Mouse (Mus musculus): ENCODE measurements around the gene Apbb2.

The Apbb2 gene

DNA sequence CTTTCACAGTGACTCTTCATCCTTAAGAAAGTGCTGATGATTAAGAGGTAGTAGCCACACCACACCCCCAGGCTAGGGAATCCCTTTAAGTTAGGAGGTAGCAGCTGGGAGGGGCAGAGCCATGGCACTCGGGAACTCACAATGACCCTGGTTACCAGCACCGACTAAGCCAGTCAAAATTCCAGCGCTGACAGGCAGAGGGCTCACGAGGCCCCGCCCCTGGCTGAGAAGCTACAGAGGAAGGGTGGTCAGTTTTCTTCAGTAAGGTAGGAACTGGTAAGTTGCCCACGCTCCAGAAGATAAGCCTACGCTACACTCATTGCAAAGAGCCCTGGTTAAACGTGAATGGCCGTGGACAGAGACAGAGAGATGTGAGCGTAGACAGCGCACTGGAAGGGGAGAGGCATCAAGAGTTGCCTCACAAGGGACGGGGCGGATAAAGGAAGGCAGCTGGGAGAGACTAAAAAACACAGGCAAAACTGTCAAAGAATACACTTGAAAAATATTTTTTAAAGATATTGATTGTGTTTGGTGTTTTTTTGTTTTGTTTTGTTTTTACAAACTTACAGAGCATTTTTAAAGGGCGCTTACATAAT, 100.1 kb downstream of the Apbb2 start:
- DNase-seq (ENCODE audit: low spot score in 2 of 2) = no peak

DNA sequence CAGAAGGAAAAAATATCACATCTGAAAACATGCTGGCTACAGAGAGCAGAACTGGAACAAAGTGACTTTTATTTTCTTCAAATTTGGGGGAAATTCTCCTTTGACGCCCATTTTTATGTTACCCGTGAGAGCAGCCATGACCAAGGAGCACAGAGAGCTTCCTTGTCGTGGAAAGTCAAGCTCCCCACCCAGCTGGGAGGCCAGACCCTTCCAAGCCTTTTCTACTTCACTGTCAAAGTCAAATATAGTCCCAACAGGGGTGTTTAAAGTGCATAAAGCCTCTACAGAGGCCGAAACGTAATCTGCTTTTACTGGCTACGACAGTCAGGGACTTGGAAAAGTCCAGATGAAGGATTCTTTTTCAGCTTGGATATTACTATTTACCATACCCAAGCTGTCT, 101.1 kb downstream of the Apbb2 start:
- DNase-seq (ENCODE audit: low spot score in 2 of 2) = no peak

DNA sequence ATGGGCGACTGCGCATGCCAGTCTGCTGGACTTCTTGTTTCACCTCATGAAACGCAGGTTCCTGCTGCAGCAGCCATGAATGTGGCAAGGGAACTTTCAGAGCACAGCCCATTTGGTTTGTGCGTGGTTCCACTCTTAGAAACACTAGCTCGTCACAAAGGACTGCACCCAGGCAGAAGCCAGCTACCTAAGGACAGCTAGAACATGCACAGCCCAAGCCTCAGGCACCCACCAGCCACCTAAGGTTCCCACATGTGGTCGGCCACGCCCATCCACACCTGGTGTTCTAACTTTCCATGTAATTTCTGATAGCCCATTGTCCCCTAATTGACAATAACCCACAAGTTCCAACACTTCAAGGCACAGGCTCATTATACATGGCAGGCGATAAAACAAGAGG, 102.3 kb downstream of the Apbb2 start:
- DNase-seq (ENCODE audit: low spot score in 2 of 2) = no peak

DNA sequence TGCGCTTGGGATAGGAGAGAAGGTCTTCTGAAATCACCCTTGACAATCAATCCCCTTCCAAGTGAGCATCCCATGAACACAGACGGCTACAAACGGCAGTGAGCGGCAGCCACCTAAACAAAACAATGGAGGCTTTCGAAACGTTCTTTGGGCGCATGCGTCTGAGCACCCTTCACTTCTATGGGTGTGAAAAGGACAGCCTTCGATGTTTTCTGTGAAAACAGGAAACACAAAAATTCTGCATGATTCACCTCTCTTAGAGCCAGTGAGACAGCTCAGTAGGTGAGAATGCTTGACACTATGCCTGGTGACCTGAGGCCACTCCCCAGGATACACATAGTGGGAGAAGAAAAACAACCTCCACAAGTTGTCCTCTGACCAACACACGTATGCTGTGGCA, 103.3 kb downstream of the Apbb2 start:
- no peak for DNase-seq (ENCODE audit: low spot score in 2 of 2)

DNA sequence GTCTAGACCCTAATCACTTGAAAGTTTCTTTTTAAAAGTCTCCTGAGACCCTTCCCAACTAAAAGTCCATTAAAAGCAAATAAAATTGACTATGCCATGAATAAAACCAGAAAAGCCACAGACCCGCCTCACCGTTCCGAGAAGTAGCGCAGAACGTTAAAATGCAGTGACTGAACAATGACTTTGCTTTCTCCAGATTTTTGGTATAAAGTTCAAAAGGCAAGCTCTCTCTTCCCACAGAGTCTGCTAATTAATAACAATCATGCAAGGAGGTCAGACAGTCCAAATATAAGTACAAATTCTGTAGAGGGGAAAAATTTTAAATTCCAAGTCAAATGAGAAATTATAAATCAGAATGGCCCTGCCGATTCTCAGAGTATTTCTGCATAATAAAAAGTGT, 103.9 kb downstream of the Apbb2 start:
- DNase-seq (ENCODE audit: low spot score in 2 of 2) = no peak

DNA sequence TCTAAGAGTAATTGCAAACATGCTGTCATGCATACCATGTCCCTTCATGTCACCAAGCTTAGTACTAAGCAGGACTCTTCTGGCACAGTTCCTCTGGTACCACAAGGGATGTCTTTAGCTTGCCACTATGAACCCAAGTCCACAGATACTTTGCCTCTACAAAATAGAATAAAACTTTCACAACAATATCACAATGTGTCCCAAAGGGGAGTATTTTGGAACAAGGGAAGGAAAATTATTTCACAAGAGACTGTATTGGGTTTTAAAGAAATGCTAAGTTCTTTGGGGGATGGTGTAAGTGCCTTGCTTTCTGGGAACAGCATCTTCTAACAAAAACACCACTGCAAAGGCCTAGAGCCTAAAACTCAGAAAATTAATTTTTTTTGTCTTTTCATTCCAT, 105.2 kb downstream of the Apbb2 start:
- no peak for DNase-seq (ENCODE audit: low spot score in 2 of 2)

DNA sequence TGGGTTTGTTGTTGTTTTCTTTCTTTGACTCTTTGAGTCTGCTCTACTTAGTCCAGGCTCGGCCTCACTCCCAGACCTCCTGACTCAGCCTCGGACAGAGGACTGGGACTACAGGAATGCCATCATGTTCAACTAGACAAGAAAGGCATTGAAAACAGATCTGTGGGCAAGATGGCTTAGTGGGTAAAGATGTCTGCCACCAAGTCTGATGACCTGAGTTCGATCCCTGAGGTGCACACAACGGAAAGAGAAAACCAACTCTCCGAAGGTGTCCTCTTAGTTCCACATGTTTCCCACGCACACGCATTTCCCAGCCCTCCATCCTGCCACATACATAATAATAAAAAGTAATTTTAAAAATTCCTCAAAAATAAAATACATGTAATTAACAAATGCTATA, 106.1 kb downstream of the Apbb2 start:
- DNase-seq (ENCODE audit: low spot score in 2 of 2) = no peak

DNA sequence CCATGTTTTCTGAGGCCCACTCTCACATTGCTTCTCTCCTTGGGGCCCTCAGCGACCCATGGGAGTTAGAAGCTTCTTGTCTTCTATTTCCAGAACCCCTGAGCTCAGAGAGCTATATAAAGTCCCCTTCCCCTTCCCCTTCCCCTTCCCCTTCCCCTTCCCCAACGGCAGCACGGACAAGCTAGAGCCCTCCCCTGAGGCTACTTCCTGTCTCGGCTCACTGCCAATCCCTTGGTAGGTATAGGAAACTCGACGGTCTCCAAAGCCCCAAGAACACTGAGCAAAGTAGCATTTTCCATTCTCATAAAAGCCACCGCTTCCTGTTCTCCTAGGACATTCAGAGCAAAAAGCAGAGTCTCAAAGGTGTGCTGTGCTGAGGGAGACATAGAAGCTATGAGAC, 107.9 kb downstream of the Apbb2 start:
- DNase-seq (ENCODE audit: low spot score in 2 of 2) = no peak

DNA sequence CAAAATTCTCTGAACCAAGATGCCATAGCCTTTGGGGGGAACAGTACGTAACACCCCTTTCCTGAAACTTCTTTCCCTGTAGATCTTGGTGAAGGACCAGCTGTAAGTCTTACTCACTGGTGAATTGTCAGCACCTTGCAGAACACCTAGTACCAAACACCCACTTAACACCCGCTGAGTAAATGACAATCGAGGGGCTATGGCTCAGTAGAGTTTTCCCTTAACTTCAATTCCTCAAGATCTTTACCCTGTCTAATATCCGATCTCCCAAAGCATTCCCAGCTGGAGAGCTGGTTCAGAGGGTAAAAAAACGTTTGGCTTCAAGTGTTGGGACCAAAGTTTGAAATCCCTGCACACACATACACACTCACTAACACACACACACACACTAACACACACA, 109.4 kb downstream of the Apbb2 start:
- no peak for DNase-seq (ENCODE audit: low spot score in 2 of 2)

DNA sequence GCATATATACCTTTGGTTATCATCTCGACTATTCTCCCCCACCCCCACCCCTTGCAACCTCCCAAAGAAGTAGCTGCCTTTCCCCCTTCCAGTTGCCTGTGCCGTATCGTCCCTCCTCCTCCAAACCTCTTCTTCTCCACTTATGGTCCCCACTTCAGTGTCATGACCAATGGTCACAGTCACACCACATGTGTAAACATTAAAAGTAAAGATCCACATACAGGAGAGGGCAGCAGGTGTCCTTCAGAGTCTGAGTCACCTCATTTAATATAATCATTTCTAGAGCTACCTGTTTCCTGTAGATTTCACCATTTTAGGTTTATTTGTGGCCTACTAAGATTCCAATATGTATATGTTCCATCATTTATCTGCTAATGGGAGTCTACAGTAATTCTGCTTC, 113.0 kb downstream of the Apbb2 start:
- DNase-seq (ENCODE audit: low spot score in 2 of 2) = no peak

DNA sequence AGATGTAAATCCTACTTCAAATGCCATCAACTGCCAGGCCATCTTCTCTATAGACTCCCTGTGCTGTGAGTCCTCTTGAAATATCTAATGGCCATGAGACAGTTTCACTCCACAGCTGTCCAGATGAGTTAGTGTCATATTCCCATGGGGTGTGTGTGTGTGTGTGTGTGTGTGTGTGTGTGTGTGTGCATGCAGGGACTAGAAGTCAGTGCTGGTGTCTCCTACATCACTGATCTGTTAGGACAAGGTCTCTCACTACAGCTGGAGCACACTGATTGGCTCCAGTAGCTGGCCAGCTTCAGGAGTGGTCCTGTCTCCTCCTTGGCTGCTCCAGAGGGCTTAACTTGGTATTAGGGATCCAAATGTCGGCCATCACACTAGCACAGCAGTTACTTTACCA, 113.5 kb downstream of the Apbb2 start:
- DNase-seq (ENCODE audit: low spot score in 2 of 2) = no peak

DNA sequence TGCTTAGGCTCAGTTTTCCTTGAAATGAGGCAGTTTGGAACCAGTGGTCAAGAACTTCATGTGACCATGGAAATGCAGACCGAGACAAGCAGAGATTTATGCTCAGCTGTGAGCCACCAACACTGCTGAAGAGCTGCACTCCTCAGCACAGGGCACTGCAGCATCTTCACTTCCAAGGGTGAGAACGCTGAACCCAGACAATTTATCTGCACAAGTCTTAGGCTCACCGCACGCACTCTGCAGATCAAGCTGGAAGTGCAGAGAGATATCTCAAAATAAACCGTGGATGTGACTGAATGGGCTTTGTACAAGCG, 114.2 kb downstream of the Apbb2 start:
- no peak for DNase-seq (ENCODE audit: low spot score in 2 of 2)

DNA sequence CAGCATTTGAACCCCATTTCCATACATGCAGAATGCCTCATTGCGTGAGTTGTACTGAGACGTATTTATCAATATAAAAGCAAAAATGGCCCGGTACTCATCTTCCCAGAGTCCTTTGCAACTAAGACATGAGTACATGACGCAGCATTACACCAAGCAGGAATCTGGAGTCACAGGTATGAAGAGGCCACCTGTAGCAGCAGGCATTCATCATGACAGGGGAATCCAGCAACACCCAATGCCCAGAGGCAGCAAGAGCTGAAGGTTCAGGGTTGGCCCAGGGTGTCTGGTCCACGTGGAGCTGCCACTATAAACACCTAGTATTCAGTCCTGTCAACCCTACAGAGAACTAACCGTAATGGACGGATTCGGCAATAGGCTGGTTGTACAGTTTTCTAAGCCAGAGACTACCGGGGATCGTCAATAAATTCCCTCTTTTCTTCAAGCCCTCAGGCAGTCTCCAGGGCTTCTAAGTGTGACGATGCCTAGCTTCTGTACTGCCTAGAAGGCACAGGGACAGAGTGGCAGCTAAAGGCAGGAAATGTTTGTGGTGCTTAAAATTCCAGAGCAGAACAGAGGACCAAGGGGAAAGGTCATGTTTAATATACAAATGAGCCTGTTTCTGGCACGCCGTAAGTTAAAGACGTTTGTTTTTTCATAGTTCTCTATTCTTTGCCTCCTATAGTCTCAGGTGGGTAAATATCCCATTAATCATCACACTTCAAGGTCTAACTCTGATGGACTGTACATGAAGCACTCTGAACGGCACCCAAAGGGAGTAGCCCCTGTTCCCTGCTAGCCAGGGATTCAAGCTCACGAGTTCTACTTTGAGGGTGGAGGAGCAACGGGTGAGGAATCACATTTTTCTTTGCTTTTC, 114.8 kb downstream of the Apbb2 start:
- no peak for DNase-seq (ENCODE audit: low spot score in 2 of 2)

DNA sequence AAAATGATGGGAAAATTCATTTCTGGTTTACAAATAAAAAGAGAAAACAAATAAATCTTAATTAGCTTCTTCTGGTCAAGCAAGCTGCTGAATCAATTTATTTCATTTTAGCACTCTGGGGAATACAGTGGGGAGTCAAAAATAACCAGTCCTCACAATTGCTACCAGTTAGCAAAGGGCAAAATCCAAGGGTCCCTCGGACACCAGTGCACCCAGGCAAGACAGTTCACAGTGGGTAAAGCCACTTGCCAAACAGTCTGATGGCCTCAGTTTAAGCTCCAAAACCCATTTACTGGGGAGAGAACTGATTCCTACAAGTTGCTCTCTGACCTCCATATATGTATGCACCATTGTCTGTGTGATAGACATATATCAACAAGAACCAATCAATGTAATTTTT, 115.6 kb downstream of the Apbb2 start:
- no peak for DNase-seq (ENCODE audit: low spot score in 2 of 2)

DNA sequence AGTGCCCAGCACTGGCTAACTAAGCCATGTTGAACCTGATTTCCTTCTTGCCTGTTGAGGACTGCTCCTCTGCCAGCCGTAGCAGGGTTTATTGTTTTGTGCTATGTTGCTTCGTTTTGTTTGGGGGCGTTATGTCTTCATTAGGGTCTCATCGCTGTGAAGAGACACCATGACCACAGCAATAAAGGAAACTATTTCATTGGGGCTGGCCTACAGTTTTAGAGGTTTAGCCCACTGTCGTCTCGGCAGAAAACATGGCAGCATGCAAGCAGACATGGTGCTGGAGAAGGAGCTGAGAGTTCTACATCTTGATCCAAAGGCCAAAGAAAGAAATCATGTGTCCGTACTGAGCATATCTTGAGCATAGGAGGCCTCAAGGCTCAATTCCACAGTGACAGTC, 119.0 kb downstream of the Apbb2 start:
- DNase-seq (ENCODE audit: low spot score in 2 of 2) = no peak

DNA sequence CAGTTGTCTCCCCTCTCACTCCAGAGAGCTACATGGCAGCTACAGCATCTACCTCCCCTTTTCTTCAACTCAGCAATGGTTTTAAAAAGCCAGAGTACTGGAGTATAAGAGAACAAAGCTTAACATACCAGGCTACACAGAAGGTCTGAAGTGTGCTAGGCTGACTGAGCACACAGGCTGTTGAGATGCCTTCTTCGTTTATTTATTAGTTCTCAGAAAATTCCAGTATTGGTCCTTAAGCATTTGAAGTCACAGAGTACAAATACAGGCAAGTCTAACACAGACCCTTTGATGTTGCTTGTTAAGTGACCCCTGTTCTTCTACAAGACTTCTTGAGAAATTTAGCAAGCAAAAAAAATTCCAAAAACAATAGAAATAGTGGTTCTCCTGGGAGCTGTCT, 120.4 kb downstream of the Apbb2 start:
- no peak for DNase-seq (ENCODE audit: low spot score in 2 of 2)

DNA sequence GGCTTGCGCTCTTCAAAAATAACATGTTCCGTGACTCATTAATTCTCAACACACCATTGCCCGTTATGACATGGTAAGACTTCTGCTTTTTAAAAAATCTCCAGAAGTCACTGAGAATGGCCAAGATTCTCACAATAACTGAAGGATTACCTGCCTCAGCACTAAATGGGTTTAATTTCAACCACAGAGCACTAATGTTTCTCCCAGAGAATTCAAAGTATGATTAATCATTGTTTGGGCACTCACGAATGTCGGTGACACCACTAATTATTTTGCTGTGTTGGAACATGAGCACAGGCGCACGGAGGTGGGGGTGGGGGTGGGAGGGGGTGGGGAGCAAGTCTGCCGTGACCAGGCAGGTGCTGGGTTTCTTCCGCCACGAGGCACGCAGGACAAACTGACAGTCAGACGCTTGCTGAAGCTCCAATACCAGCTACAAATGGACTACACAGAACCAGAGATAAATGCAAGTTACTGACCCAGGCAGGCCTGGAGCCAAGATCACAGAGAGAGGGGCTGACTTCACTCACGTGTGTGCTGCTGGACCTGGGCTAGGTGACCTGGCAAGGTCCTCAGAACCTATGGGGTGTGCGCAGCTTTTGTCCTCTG, 121.0 kb downstream of the Apbb2 start:
- DNase-seq (ENCODE audit: low spot score in 2 of 2) = no peak

DNA sequence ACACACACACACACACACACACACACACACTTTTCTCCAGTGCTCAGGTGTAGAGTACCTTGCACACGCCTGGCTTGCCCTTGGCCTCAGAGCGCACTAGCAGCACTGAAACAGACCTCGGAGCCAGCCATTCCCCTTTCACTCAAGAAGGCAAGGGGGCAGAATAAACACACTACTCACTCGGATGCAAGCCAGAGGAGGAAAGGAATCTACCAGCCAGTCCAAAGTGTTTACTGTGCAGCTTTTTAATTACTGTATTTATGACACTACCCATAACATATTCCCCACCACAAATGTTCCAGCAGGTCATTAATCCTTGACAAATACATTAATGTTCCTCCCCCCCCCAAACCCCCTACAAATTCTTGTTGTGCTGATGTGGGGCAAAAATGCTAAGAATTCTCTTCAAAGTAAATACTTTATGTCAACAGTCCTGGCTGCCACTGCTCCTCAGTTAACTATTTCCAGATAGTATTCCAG, 121.7 kb downstream of the Apbb2 start:
- no peak for DNase-seq (ENCODE audit: low spot score in 2 of 2)

DNA sequence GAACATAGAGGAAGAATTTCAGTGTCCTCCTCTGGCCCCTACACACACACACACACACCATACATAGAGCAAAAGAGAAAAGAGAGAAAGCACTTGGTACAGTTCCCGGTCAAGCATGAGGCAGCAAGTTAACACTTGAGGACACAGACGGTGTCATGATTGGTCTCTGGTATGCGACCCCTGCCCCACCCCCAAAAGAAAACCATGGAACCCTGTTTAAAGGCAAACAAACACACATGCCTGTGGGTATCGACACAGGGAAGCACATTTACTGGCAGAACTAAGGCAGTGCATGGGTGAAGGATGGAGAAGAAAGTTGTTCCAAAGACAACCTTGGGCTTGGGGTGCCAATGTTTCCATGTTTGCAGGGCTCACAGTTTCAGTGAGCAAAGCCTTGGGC, 123.9 kb downstream of the Apbb2 start:
- DNase-seq (ENCODE audit: low spot score in 2 of 2) = no peak

DNA sequence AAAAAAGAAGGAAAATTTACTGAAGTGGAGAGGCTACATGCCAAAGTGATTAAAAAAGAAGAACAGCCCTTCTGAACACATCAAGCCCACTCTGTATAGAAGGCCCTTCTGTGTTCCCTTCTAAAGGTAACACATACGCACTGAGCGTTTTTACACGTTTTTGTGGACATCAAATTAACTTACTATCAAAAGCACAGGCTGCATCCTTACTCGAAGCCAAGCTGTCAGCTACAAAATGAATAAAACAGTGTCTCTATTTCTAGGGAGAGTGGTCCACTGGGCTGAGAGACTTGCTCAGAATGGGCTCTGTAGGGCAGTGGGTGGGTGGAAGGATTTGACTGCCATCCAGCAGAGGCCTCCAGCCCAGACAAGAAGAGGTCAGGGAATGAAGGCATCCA, 126.0 kb downstream of the Apbb2 start:
- DNase-seq (ENCODE audit: low spot score in 2 of 2) = no peak

DNA sequence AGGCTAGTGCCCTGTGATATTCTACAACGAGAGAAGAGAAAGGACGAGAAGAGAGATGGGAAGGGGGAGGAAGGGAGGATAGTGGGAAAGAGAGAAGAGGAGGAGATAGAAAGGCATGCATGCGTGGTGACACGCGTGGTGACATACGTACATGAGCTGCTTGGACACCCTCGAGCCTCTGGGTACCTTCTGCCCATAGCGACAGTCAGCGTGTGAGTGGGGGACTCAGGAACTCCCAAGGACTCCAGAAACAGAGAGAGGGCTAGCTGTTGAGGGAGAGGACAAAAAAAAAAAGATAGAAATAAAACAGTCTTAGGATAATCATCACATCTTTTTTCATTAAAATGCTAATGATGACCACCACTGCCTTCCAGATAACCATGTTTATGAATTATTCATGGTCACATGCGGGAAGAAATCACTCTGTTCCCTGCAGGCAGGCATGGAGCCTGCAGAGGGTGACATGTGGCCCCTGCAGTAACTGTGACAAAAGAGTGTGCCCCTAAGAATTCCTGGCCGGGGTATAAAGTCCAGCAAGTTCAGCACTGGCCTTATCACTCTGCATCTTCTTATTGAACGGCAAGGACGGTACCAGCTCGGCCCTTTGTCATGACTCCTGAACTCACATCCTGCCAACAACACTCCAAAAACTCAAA, 126.5 kb downstream of the Apbb2 start:
- no peak for DNase-seq (ENCODE audit: low spot score in 2 of 2)

DNA sequence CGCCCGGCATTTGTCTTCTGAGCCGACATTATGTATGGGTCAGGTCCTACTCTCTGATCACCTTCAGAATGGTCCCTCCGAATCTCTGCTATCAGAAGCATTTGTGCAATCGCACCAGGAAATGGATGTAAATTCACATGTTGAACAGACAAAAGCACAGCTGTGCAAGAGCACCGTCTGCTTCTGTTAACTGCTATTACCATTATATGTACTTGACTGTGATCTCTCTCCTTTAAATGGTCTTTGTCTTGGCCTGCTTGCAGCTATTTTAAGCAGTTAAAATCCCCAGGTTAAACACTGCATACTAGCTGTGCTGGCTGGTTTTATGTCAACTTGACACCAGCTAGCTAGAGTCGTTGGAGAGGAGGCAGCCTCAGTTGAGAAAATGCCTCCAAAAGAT, 132.6 kb downstream of the Apbb2 start:
- DNase-seq (ENCODE audit: low spot score in 2 of 2) = no peak

DNA sequence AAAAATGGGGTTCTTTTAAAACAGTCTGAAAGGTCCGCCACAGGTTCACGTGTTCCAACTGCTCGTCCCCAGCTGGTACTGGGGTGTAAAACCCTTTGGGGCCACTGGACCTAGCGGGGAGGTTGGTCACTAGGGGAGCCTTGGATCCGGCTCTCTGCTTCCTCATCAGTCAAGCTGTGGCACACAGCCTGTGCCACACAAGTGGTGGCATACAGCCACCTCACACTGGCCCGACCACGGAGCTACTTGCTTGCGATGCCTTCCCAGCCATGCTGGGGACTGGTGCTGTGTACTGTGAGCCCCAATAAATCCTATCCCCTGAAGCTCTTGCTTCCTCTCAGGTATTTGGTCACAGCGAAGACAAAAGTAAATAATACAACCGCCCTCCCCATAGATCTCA, 142.3 kb downstream of the Apbb2 start:
- DNase-seq (ENCODE audit: low spot score in 2 of 2) = no peak
